Mouse (Mus musculus): ENCODE measurements around the gene Kifc5b. TPM values are rescaled to one million over a fixed set of nuclear protein-coding genes. Genes with fewer than 3 reads are reported as not detected.
"Not testable (repeated sequence)": the region's sequence is repeated elsewhere in the genome, so short reads cannot be mapped to it uniquely, and the experiment has no call there.

Gene Kifc5b
- polyA plus RNA-seq, 2 experiments = 4.9 to 23.7 TPM

- Histone ChIP-seq H3K4me3 (replicated peaks; ENCODE audit: low read length) (no peak overlapping the region), H3K4me2 (replicated peaks; ENCODE audit: low read depth, low read length, severe bottlenecking) (no peak overlapping the region), H3K27me3 (ENCODE audit: control insufficient read depth, insufficient read depth, low read length) (no peaks in the 10 kb centered on the region), H3K9me3 (ENCODE audit: control insufficient read depth, low read length) (no peaks in the 10 kb centered on the region), H3K36me3 (ENCODE audit: control insufficient read depth, insufficient read depth, low read length) (peaks cover 55% of the 10 kb centered on the region), H3K9ac (ENCODE audit: low read depth, low read length, severe bottlenecking) (no peak overlapping the region), H3K27ac (replicated peaks; ENCODE audit: low read depth, low read length) (no peak overlapping the region), H3K4me1 (ENCODE audit: control insufficient read depth, insufficient read depth, low read length) (peaks cover 17% of the 10 kb centered on the region)
- ATAC-seq (ENCODE audit: low FRiP score, low read depth) (no peak), DNase-seq (ENCODE audit: low spot score) (no peak)
- no peak for TF ChIP-seq POLR2A (IDR thresholded peaks at IDR 0.05; ENCODE audit: borderline replicate concordance, extremely low read depth, insufficient read depth, insufficient read length)
Measured at GRCm38 (mm10) chr17:26975415-26975814, 58.5 kb downstream of the Kifc5b start.

DNA sequence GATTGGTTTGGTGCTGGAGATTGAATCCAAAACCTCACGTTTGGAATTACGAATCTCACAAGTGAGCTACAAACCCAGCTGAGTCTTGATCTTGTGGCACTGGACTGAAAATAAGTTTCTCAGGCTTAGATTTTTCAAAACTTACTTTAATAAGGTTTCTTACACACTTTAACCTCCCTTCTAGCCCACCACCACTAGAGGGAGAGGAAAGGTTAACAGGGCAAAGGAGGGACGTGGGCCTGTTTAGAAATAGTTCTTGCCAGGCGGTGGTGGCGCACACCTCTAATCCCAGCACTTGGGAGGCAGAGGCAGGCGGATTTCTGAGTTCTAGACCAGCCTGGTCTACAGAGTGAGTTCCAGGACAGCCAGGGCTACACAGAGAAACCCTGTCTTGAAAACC, 60.5 kb downstream of the Kifc5b start:
- not testable (repeated sequence) for ATAC-seq (ENCODE audit: low FRiP score, low read depth); H3K27me3 ChIP-seq (ENCODE audit: control insufficient read depth, insufficient read depth, low read length); H3K4me2 ChIP-seq (replicated peaks; ENCODE audit: low read depth, low read length, severe bottlenecking); H3K9ac ChIP-seq (ENCODE audit: low read depth, low read length, severe bottlenecking); H3K4me1 ChIP-seq (ENCODE audit: control insufficient read depth, insufficient read depth, low read length); H3K4me3 ChIP-seq (replicated peaks; ENCODE audit: low read length); H3K9me3 ChIP-seq (ENCODE audit: control insufficient read depth, low read length); DNase-seq (ENCODE audit: low spot score); H3K27ac ChIP-seq (replicated peaks; ENCODE audit: low read depth, low read length)
- peaks cover 49% of the 10 kb centered on the region for H3K36me3 ChIP-seq (ENCODE audit: control insufficient read depth, insufficient read depth, low read length)
- WGBS = 91% methylated on average over 6 of the region's 6 CpGs

DNA sequence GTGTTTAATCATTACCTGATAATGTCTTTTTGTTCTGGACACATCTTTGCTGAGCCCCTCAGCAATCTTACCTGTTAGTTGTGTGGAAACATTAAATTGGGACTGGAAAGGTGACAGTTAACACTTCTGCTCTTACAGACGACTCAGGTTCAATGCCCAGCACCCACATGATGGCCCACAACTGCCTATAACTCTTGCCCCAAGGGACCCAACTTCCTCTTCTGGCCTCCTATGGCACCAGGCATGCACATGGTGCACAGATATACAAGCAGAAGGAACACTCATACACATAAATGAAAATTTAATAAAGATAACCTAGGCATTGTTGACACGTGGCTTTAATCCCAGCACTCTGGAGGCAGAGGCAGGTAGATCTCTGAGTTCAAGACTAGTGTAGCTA, 62.5 kb downstream of the Kifc5b start:
- no peak for ATAC-seq (ENCODE audit: low FRiP score, low read depth)
- no peaks in the 10 kb centered on the region for H3K4me1 ChIP-seq (ENCODE audit: control insufficient read depth, insufficient read depth, low read length)
- H3K27ac ChIP-seq (replicated peaks; ENCODE audit: low read depth, low read length) = no peak overlapping the region
- no peak for TF ChIP-seq POLR2A (IDR thresholded peaks at IDR 0.05; ENCODE audit: borderline replicate concordance, extremely low read depth, insufficient read depth, insufficient read length)
- H3K36me3 ChIP-seq (ENCODE audit: control insufficient read depth, insufficient read depth, low read length) = peaks cover 49% of the 10 kb centered on the region
- no peaks in the 10 kb centered on the region for H3K27me3 ChIP-seq (ENCODE audit: control insufficient read depth, insufficient read depth, low read length)
- no peak overlapping the region for H3K9ac ChIP-seq (ENCODE audit: low read depth, low read length, severe bottlenecking)
- WGBS = 65% methylated on average over 2 of the region's 2 CpGs
- no peak for DNase-seq (ENCODE audit: low spot score)
- no peaks in the 10 kb centered on the region for H3K9me3 ChIP-seq (ENCODE audit: control insufficient read depth, low read length)
- H3K4me2 ChIP-seq (replicated peaks; ENCODE audit: low read depth, low read length, severe bottlenecking) = no peak overlapping the region
- H3K4me3 ChIP-seq (replicated peaks; ENCODE audit: low read length) = no peak overlapping the region

DNA sequence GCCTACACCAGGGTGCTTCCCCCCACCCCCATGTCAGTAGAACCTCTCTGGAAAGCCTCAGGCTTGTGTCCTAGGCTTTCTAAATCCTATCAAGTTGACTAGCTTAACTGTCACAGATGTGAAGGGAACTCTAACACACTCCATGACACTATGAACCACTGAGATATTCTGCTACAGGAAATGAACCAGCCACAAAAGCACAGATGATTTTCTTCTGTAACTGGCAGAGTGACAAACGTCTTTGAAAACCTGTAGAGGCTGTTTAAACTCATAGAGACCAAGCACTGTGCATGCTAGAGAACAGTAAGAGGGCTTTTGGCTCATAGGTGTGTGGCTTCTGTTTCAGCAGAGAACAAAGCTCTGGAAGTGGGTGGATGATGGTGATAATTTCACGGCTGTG, 64.2 kb downstream of the Kifc5b start:
- no peak overlapping the region for H3K4me3 ChIP-seq (replicated peaks; ENCODE audit: low read length)

More for the DNA sequence above, 64.2 kb downstream of the Kifc5b start:
- Histone ChIP-seq H3K4me1 (ENCODE audit: control insufficient read depth, insufficient read depth, low read length) (no peaks in the 10 kb centered on the region), H3K27ac (replicated peaks; ENCODE audit: low read depth, low read length) (no peak overlapping the region), H3K27me3 (ENCODE audit: control insufficient read depth, insufficient read depth, low read length) (no peaks in the 10 kb centered on the region), H3K9me3 (ENCODE audit: control insufficient read depth, low read length) (no peaks in the 10 kb centered on the region), H3K4me2 (replicated peaks; ENCODE audit: low read depth, low read length, severe bottlenecking) (no peak overlapping the region), H3K9ac (ENCODE audit: low read depth, low read length, severe bottlenecking) (no peak overlapping the region), H3K36me3 (ENCODE audit: control insufficient read depth, insufficient read depth, low read length) (peaks cover 34% of the 10 kb centered on the region)
- TF ChIP-seq POLR2A (IDR thresholded peaks at IDR 0.05; ENCODE audit: borderline replicate concordance, extremely low read depth, insufficient read depth, insufficient read length) = no peak
- no peak for DNase-seq (ENCODE audit: low spot score)
- WGBS = 67% methylated on average over 2 of the region's 2 CpGs
- no peak for ATAC-seq (ENCODE audit: low FRiP score, low read depth)

Small RNA genes lying within 50 kb of the gene (microRNA-seq; reads per million reads assigned to microRNA genes)
- not detected for gene Gm27775
- not detected for gene Mir3083
- 0.92 reads per million for gene Mir6968

Other genes with a start within 250 kb of the Kifc5b start
- 4.9 and 5.0 TPM in 2 replicates for gene Crebrf, start 201.4 kb upstream of the Kifc5b start, polyA plus RNA-seq (2012; rRNA removed)
- gene Crebrf, start 201.4 kb upstream of the Kifc5b start, polyA plus RNA-seq (2014; fragmentation: Nextera tagmentation; extraction: Ambion mirVana) = 5.9 and 6.5 TPM in 2 replicates
- gene Bnip1, start 136.0 kb upstream of the Kifc5b start, polyA plus RNA-seq (2012; rRNA removed) = 45.6 and 48.7 TPM in 2 replicates
- 49.3 and 49.4 TPM in 2 replicates for gene Bnip1, start 136.0 kb upstream of the Kifc5b start, polyA plus RNA-seq (2014; fragmentation: Nextera tagmentation; extraction: Ambion mirVana)
- 0.06 and 0.15 TPM in 2 replicates for gene Nkx2-5, start 72.1 kb upstream of the Kifc5b start, polyA plus RNA-seq (2012; rRNA removed)
- not detected in 2 replicates for gene Nkx2-5, start 72.1 kb upstream of the Kifc5b start, polyA plus RNA-seq (2014; fragmentation: Nextera tagmentation; extraction: Ambion mirVana)
- 56.6 and 72.8 TPM in 2 replicates for gene Phf1, start 16.0 kb downstream of the Kifc5b start, polyA plus RNA-seq (2012; rRNA removed)
- 11.9 and 12.8 TPM in 2 replicates for gene Phf1, start 16.0 kb downstream of the Kifc5b start, polyA plus RNA-seq (2014; fragmentation: Nextera tagmentation; extraction: Ambion mirVana)
- 127 and 172 TPM in 2 replicates for gene Cuta, start 22.5 kb downstream of the Kifc5b start, polyA plus RNA-seq (2012; rRNA removed)
- gene Cuta, start 22.5 kb downstream of the Kifc5b start, polyA plus RNA-seq (2014; fragmentation: Nextera tagmentation; extraction: Ambion mirVana) = 146 and 158 TPM in 2 replicates
- 82.4 and 111 TPM in 2 replicates for gene Syngap1, start 24.2 kb downstream of the Kifc5b start, polyA plus RNA-seq (2012; rRNA removed)
- gene Syngap1, start 24.2 kb downstream of the Kifc5b start, polyA plus RNA-seq (2014; fragmentation: Nextera tagmentation; extraction: Ambion mirVana) = 2.0 and 2.4 TPM in 2 replicates
- gene Zbtb9, start 56.1 kb downstream of the Kifc5b start, polyA plus RNA-seq (2012; rRNA removed) = 12.6 and 14.8 TPM in 2 replicates
- gene Zbtb9, start 56.1 kb downstream of the Kifc5b start, polyA plus RNA-seq (2014; fragmentation: Nextera tagmentation; extraction: Ambion mirVana) = 10.0 and 10.6 TPM in 2 replicates
- 48.6 and 55.3 TPM in 2 replicates for gene Bak1, start 111.9 kb downstream of the Kifc5b start, polyA plus RNA-seq (2012; rRNA removed)
- 7.9 and 11.1 TPM in 2 replicates for gene Bak1, start 111.9 kb downstream of the Kifc5b start, polyA plus RNA-seq (2014; fragmentation: Nextera tagmentation; extraction: Ambion mirVana)
- gene Itpr3, start 140.2 kb downstream of the Kifc5b start, polyA plus RNA-seq (2012; rRNA removed) = 12.4 and 13.9 TPM in 2 replicates
- 5.1 and 5.6 TPM in 2 replicates for gene Itpr3, start 140.2 kb downstream of the Kifc5b start, polyA plus RNA-seq (2014; fragmentation: Nextera tagmentation; extraction: Ambion mirVana)
- gene Uqcc2, start 216.8 kb downstream of the Kifc5b start, polyA plus RNA-seq (2012; rRNA removed) = 233 and 255 TPM in 2 replicates
- 308 and 343 TPM in 2 replicates for gene Uqcc2, start 216.8 kb downstream of the Kifc5b start, polyA plus RNA-seq (2014; fragmentation: Nextera tagmentation; extraction: Ambion mirVana)